10 mouse cellular contexts compared by ENCODE assay signal in the genomic region with DNA sequence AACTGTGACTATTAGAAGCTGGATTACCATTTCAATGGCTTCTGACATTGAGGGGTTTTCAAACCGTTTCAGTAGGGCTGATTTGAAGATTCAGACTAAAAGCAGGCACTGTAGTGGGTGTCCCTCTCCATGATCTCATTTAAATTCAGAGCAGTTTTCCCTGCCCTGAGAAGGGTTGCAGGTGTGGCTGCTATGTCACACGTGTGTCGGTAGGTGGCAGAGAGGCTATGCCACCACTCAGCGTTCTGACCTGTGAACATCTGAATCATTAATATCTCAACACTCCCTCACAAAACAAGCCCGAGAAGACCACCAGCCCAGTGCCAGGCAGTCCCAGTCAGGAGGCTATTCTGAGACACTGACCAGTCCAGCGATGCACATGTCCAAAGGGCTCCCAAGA.
A peak's percentile ranks its signal among the peaks of the same experiment; 100 is the strongest.
DNase-seq lines count a peak whose midpoint lies in the region; ATAC-seq and TF ChIP-seq lines count a peak whose summit lies in the region.
"Had no signal": no experiment of that assay in that cellular context is flagged by ENCODE, and none has a peak within 500 bp of the region (broad histone marks: within the 10 kb centered on the region; RNA-seq: fewer than 3 reads in every experiment).

No protein-coding gene starts in this region.

- no peak overlapping the region for H3K4me3 ChIP-seq in forebrain, embryonic 11.5 days (ENCODE audit: low read depth, low read length)
- H3K4me3 ChIP-seq in forebrain, embryonic 15.5 days = no peak overlapping the region
- H3K4me3 ChIP-seq in liver, adult 2 months (ENCODE audit: insufficient read depth, low read depth, low read length) = no peak overlapping the region
- no peak overlapping the region for H3K4me3 ChIP-seq in liver, embryonic 12.5 days
- H3K4me3 ChIP-seq: hindbrain, embryonic 15.5 days; megakaryocyte, embryonic 14.5 days had no signal

- no peaks in the 10 kb centered on the region for H3K4me1 ChIP-seq in forebrain, embryonic 11.5 days (replicated peaks; ENCODE audit: control insufficient read depth, insufficient read depth, low read length)
- no peaks in the 10 kb centered on the region for H3K4me1 ChIP-seq in forebrain, embryonic 15.5 days
- H3K4me1 ChIP-seq in liver, adult 2 months (ENCODE audit: control insufficient read depth, insufficient read depth, low read length) = no peaks in the 10 kb centered on the region
- no peaks in the 10 kb centered on the region for H3K4me1 ChIP-seq in liver, embryonic 12.5 days
- H3K4me1 ChIP-seq: hindbrain, embryonic 15.5 days had no signal

- no peak for DNase-seq in forebrain, embryonic 11.5 days (ENCODE audit: low spot score)
- DNase-seq in liver, adult 2 months (ENCODE audit: extremely low read depth, low read depth, low spot score) = no peak
- DNase-seq in embryo, embryonic 11 days = peak; percentile 25
- no peak for DNase-seq in ovary, adult 18-20 months (ENCODE audit: low spot score)
- DNase-seq in spleen, adult 18-20 months = no peak

- H3K9ac ChIP-seq in forebrain, embryonic 11.5 days (ENCODE audit: low read length) = no peak overlapping the region
- H3K9ac ChIP-seq in forebrain, embryonic 15.5 days (replicated peaks) = no peak overlapping the region
- no peak overlapping the region for H3K9ac ChIP-seq in liver, adult 2 months (ENCODE audit: low read depth, low read length)
- H3K9ac ChIP-seq in liver, embryonic 12.5 days = no peak overlapping the region
- H3K9ac ChIP-seq: hindbrain, embryonic 15.5 days had no signal

- no peak overlapping the region for H3K27ac ChIP-seq in forebrain, embryonic 11.5 days (ENCODE audit: low read depth, low read length)
- H3K27ac ChIP-seq in forebrain, embryonic 15.5 days (replicated peaks) = no peak overlapping the region
- no peak overlapping the region for H3K27ac ChIP-seq in liver, adult 2 months (replicated peaks; ENCODE audit: insufficient read depth, low read depth, low read length)
- no peak overlapping the region for H3K27ac ChIP-seq in liver, embryonic 12.5 days
- H3K27ac ChIP-seq: hindbrain, embryonic 15.5 days had no signal

- ATAC-seq in forebrain, embryonic 11.5 days (replicated peaks; ENCODE audit: low FRiP score) = 0 out of 2 replicates have a peak, but pooled peaks have one; percentile 36
- no peak for ATAC-seq in forebrain, embryonic 15.5 days (replicated peaks)
- ATAC-seq in liver, embryonic 12.5 days = no peak
- peak; percentile 85 for ATAC-seq in CD4-positive, CD25-positive, alpha-beta regulatory T cell, adult 4 months

- no peaks in the 10 kb centered on the region for H3K9me3 ChIP-seq in forebrain, embryonic 11.5 days (ENCODE audit: control insufficient read depth, low read length)
- no peaks in the 10 kb centered on the region for H3K9me3 ChIP-seq in forebrain, embryonic 15.5 days
- no peaks in the 10 kb centered on the region for H3K9me3 ChIP-seq in liver, embryonic 12.5 days (replicated peaks)
- H3K9me3 ChIP-seq: hindbrain, embryonic 15.5 days had no signal

- no peak overlapping the region for H3K4me2 ChIP-seq in forebrain, embryonic 11.5 days (ENCODE audit: low read depth, low read length, severe bottlenecking)
- H3K4me2 ChIP-seq in forebrain, embryonic 15.5 days (replicated peaks) = no peak overlapping the region
- no peak overlapping the region for H3K4me2 ChIP-seq in liver, embryonic 12.5 days
- H3K4me2 ChIP-seq: hindbrain, embryonic 15.5 days had no signal

- no peaks in the 10 kb centered on the region for H3K36me3 ChIP-seq in forebrain, embryonic 11.5 days (ENCODE audit: control insufficient read depth, insufficient read depth, low read length)
- no peaks in the 10 kb centered on the region for H3K36me3 ChIP-seq in forebrain, embryonic 15.5 days
- H3K36me3 ChIP-seq in liver, adult 2 months (ENCODE audit: control insufficient read depth, insufficient read depth, low read length) = no peaks in the 10 kb centered on the region
- H3K36me3 ChIP-seq in liver, embryonic 12.5 days = no peaks in the 10 kb centered on the region
- H3K36me3 ChIP-seq: hindbrain, embryonic 15.5 days had no signal

- no peaks in the 10 kb centered on the region for H3K27me3 ChIP-seq in forebrain, embryonic 11.5 days (ENCODE audit: control insufficient read depth, insufficient read depth, low read length)
- H3K27me3 ChIP-seq in forebrain, embryonic 15.5 days = no peaks in the 10 kb centered on the region
- no peaks in the 10 kb centered on the region for H3K27me3 ChIP-seq in liver, adult 2 months (ENCODE audit: control insufficient read depth, insufficient read depth, low read length)
- H3K27me3 ChIP-seq in liver, embryonic 12.5 days (replicated peaks) = no peaks in the 10 kb centered on the region
- H3K27me3 ChIP-seq: hindbrain, embryonic 15.5 days had no signal

- WGBS in forebrain, embryonic 11.5 days = 45% methylated on average over 6 of the region's 6 CpGs
- 40% methylated on average over 6 of the region's 6 CpGs for WGBS in forebrain, embryonic 15.5 days
- 28% methylated on average over 6 of the region's 6 CpGs for WGBS in liver, adult 2 months
- 37% methylated on average over 6 of the region's 6 CpGs for WGBS in liver, embryonic 12.5 days (ENCODE audit: insufficient replicate concordance)

- H3K79me2 ChIP-seq in liver, adult 2 months (ENCODE audit: control insufficient read depth, insufficient read depth, low read length) = no peaks in the 10 kb centered on the region

- TF ChIP-seq CTCF in liver, adult 2 months (IDR thresholded peaks at IDR 0.05; ENCODE audit: low read depth, low read length) = peak; percentile 69

- no peak for TF ChIP-seq POLR2A in liver, adult 2 months (IDR thresholded peaks at IDR 0.05; ENCODE audit: extremely low read depth, insufficient read depth, low read length)

Comparison
In these comparisons a context has a peak if more than half of its experiments do, and no peak if none do; other contexts are left out.
1. ATAC-seq: peak in forebrain, embryonic 11.5 days (single experiment) and CD4-positive, CD25-positive, alpha-beta regulatory T cell, adult 4 months (single experiment); none in forebrain, embryonic 15.5 days (single experiment) and liver, embryonic 12.5 days (single experiment).